Mouse (Mus musculus): ENCODE results near the gene Itga8. TPM values are rescaled to one million over a fixed set of nuclear protein-coding genes. Genes with fewer than 3 reads are reported as not detected.

Itga8 gene
- total RNA-seq (2014; fragmentation: Nextera tagmentation), result 8.3 TPM in 1 of 2 replicates, not detected in the other
- 0.09 and 1.1 TPM in 2 replicates for total RNA-seq (2017)

DNA sequence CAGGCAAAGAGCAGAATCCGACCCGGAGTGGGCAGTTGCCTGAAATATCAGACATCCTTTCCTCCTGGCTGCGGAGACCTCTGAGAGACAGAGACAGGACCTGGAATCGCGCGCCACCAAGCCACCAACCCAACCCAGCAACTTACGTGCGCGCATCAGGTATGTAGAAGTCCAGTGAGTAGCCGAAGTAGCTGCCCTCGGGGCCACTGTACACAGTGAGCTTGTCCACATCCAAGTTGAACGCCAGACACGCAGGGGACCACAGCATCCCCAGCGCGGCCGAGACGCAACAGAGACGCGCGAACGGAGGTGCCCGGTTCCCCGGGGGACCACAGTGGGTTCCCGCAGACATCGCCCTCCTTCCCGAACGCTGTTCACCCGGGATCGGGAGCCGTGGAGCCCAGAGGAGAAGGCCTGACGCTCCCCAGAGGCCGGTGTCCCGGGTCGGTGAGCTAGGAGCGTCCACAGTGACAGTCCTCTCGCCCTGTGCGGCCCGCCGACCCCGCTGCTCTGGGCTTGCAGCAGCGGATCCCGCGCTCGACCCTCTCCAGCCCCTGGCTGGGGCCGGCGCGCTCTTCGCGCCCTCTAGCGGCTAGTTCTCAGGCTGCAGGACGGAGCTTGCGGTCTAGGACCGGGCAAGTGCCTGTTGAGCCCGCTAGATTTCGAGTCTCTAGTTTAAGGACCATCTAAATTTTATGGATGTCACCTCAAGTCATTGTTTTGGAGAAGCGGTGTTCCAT lies at the start of gene Itga8:
Gene Itga8 (minus strand): TSS at position 492 of the 740 bp plus-strand sequence.
- ATAC-seq (replicated peaks; ENCODE audit: poor library complexity, severe bottlenecking), result peak; percentile 92

DNA sequence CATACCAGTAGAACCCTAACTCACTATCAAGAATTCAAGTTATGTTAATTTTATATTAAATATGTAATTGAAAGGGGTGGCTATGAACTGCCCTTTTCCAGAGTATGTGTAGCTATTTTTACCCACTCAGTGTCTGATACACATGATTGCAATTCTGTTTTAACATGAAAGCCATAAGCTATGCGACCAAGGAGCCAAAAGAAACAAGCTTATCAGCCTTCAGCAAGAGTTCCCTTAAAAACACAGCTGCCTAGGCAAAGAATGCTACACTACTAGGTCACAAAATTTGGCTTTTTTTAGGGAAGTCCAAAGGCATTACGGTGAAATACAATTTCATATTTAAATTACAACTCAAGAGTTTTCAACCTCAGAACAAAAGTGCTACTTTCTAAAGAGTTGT lies 47.2 kb upstream of the Itga8 start:
- ATAC-seq (replicated peaks; ENCODE audit: poor library complexity, severe bottlenecking), result no peak

DNA sequence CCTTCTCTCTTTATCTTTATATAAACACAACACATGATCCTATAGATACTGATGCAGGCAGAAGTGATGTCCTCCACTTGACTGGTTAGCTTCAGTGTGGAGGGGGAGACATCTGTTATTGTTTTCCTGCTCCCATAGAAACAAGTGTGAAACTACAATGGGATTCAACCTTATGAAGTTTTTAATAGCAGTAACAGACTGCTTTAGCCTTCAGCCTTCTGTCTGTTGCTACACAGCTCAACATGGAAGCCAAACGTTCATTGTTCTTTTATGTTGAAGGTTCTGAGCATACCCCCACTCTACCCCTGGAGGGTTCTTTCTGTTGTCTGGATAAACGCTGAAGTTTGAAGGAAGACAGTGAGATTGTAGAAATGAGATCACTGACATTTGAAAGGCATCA lies 30.2 kb upstream of the Itga8 start:
- ATAC-seq (replicated peaks; ENCODE audit: poor library complexity, severe bottlenecking), result no peak

DNA sequence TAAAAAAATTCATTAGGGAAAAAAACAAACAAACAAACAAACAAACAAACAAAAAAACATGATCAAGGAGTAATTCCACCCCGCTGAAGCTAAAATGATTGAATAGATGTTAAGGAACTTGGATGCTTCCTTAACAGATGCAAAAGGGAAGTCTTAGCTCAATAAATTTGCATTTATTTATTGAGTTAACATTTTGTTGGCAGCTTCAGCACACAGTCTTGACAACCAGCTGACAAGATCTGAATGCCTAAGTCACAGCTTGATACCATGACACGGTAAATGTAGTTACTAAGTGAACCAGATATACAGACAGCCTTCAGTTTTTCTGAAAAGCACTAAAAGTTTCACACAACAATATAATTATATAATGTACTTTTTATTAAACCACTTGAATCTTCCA lies 27.9 kb upstream of the Itga8 start:
- no peak for ATAC-seq (replicated peaks; ENCODE audit: poor library complexity, severe bottlenecking)

DNA sequence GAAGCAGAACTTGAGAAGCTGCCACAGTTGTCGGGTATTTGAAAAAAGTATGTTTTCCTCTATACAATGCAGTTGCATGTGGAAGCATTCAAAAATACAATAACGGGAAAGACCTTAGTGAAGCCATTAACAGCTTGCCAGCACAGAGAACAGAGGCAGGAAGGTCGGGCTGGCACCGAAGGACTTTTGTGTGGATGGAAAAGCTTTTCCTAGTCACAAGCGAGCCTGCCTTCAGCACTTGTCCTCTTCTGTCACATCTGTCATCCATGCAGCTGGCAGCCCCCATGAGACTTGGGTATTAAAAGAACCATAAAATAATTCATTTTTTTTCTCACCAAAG lies 27.3 kb upstream of the Itga8 start:
- ATAC-seq (replicated peaks; ENCODE audit: poor library complexity, severe bottlenecking), result no peak

DNA sequence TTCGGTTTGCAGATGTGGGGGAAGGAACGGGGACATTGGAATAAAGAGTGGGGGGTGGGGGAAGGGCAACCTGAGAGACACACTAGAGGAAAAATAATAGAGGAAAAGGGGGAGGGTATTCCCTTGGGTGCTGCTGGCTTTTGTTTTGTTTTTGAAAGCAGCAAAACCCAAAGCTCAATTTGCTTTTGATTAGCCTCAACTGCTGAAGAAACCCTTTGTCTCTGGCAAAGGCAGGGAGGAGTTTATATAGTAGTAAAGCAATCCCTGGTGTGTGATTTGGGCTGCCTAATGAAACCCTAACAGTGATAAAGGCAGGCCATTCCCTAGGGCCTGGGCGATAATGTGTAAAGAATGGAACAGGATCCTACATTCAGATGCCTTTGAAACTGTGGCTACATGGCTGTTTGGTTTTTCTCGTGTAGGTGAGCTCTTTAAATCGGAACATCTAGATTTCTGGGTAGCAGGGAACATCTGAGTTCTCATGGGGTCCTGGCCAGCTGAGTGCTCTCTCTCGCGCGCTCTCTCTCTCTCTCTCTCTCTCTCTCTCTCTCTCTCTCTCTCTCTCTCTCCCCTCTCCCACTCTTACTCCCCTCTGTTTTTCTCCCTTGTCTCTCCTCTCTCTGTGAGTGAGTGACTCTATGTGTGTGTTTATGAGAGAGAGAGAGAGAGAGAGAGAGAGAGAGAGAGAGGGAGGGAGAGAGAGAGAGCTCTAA lies 26.8 kb upstream of the Itga8 start:
- ATAC-seq (replicated peaks; ENCODE audit: poor library complexity, severe bottlenecking), result no peak

DNA sequence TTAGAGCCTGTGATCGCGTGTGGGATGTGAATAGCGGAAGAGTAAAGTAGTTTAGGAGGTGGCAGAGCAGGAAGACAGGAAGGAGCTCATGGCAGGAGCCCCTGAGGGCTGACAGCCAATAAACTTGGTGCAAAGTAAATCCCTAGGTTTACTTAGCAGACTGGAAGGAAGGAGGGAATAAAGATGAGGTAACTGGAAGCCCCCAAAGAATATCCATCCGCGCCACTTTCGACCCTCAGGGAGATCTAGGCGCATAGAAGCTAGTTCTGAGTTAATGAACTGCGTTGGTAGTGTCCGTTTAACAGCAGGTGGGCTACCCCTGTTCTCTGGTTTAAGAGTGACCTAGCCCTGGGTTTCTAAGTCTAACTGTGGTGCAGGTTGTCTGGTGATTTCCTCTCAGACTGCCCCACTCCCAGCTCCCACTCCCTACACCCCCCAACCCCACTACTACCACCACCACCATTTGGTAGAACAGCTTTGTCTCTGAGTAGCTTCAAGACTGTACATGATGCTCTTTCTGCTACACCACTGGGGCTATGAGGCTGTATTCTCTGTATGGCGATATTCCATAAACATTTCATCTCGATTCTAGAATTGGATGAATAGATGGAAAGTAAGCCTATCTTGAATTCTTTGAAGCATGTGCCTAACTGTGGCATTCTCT lies 26.1 kb upstream of the Itga8 start:
- 0 out of 2 replicates have a peak, but pooled peaks have one; percentile 14 for ATAC-seq (replicated peaks; ENCODE audit: poor library complexity, severe bottlenecking)

DNA sequence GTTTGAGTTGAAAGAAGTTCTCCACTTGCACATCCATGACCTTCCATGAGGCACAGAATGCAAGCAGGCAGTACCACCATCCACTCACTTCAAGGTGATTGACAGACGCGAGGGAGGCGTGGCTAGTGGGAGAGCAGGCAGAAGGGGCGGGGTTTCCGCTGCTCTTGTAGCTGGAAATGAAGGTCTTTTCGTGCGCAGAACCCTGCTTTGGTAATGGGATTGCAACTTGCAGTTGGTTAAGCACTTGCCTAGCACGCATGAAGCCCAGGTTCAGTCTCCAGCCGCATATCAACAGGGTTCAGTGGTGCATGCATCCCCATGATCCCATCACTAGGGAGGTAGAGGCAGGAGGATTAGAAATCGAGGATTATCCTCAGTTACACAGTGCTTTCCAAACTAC lies 25.5 kb upstream of the Itga8 start:
- peak; percentile 96 for ATAC-seq (replicated peaks; ENCODE audit: poor library complexity, severe bottlenecking)

DNA sequence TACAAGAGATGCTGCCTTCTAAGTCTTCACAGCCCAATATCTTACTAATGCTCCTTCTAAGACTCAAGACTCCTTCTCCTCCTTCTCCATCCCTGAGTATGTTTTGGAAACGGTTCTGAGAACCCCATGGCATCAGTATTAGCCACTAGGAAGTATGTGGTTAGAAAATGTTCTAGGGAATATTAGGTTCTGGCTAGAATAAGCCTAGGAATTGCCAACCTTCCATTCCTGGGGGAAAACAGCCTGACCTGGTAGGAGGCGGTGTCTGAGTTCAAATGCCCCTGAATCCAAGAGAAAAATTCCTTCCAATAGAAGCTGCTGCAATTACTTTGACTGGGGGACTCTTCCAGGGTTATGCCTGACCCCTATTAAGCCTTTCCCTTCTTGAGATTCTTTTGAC lies 24.1 kb upstream of the Itga8 start:
- no peak for ATAC-seq (replicated peaks; ENCODE audit: poor library complexity, severe bottlenecking)

DNA sequence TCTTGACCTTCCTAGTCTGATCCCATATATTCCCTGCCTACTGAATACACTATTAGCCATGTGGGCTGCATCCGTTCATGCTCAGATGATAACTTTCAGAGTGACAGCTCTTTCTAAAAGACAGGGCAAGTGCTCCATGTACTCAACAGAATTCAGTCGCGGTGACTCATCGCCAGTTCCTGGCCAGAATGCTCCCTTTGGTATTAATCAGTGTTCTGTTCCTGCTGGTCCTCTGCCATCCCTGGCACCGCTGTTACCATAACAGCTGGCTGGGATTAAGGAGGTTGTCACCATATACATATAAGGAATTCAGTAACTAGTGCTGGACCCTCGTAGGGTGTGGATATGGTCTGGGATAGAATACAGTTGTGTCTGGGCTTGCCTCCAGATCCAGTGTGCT lies 23.7 kb upstream of the Itga8 start:
- no peak for ATAC-seq (replicated peaks; ENCODE audit: poor library complexity, severe bottlenecking)

DNA sequence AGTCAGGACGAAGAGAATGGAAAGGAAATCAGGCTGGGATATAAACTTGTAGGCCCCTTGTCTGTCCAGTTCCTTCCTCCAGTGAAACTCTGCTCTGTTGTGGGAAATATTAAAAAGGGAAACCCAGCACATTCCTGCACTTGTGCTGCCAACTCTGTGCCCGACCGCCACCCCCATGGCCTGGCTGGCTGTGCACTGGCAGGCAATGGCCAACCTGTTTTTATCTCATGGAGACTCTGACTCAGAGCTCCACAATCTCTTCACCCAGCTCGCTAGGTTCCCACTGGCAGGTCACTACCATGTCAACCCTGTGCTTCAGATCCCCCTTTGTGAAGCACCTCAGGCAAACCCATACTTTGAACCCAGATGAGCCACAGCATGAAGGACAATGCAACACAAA lies 19.2 kb upstream of the Itga8 start:
- ATAC-seq (replicated peaks; ENCODE audit: poor library complexity, severe bottlenecking), result no peak

DNA sequence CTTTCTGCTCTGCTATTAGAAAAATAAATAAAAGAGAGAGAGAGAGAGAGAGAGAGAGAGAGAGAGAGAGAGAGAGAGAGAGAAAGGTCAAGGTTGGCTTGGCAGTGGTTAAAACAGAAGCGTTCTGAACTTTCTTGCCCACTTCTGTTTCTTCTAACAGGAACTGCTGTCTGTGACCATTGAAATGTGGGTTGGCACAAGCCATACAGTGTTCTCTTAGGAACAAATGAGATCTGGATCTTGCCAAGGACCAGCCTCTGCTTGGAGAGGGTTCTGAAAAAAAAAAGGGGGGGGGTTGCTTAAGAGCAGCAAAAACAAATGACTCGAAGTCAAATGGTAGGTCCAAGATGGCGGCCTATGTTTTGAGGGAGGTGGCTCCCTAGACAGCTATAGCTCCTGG lies 17.0 kb upstream of the Itga8 start:
- ATAC-seq (replicated peaks; ENCODE audit: poor library complexity, severe bottlenecking), result peak; percentile 16; the same call in 1 of the 2 replicates

DNA sequence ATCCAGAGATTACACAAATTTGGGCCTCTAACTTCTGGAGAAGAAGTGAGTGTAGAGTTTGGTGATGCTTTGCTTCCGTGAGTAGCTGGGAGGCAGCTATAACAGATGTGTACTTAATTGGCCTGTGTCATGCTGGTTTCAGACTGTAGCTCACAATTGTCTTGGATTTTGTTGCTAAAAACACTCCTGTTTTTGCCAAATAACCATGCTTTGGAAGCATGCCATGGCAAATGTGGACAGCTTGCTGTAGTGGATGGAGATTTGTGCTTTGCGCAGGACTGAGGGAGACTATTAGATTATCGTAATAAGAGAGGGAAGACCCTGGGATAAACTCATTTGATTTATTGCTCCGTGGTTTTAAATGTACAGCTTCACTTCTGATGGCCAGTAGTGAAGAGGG lies 16.3 kb upstream of the Itga8 start:
- ATAC-seq (replicated peaks; ENCODE audit: poor library complexity, severe bottlenecking), result no peak

DNA sequence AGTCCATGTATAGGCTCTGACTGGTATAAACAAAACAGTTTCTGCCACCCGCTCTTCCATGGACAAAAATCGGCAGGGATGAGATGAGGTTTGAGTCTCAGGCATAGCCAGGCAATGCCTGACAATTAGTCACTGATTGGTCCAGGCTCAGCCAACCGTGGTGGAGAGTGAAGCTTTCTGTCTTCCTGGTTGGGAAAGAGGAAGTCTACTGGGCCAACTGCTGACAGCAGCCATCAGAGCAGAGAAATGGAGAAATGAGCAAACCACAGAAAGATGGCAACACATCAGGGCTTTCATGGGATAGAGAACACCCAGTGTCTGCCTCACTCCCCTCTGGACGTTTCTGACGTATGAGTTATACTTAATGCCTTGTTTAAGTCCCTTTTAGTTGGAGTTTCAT lies 15.6 kb upstream of the Itga8 start:
- peak; percentile 98 for ATAC-seq (replicated peaks; ENCODE audit: poor library complexity, severe bottlenecking)

DNA sequence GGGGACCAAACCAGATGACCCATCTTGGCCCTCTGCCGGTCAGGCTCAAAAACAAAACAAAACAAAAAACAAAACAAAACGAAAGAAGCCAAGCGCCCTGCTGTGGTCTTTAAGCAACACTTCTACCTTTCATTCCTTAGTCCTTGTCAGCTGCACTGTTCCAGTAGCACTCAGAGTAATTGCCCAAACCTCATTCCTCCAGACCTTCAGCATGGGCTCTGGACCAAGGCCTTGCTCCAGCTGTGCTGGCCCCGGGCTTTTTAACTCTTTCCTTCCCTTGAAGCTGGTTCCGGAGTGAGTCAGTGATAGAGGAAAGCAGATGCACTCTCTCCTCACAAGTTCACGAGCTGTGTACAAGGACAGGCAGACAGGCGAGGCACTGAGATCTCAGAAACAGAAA lies 14.6 kb upstream of the Itga8 start:
- no peak for ATAC-seq (replicated peaks; ENCODE audit: poor library complexity, severe bottlenecking)

DNA sequence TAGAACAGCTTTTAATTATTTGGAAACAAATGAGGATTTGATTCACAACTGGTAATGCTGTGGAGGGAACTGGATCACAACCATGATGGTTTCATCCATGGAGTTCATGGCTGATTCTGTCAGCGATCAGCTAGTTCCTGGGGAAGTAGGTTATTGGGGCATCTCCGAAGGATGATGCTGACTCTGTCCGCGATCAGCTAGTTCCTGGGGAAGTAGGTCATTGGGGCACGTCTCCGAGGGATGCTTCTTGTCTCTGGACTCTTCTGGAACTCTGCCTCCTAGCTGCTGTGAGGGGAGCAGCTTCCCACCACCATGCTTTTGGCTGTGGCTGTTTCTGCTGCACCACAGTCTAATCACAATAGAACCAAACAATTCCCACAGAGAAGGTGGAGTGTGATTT lies 12.3 kb upstream of the Itga8 start:
- peak; percentile 47 for ATAC-seq (replicated peaks; ENCODE audit: poor library complexity, severe bottlenecking)

DNA sequence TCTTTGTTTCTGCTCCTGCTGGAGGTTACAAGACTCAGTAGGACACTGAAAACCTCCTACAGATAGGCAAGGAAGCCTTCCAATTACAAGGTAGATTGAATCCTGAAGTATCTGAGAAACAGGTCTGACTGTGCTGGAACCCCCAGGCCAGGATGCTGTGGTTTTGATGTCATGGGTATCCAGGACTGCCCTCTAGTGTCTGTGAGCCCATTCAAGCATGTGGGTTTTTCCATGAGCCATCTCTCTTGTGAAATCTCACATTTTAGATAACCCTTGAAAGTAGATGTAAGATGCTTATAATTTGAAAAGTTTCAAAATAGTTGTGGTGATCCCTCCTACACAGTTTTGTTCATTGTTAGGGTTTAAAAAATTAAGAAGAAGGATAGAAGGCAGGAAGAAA lies 6.7 kb upstream of the Itga8 start:
- peak; percentile 84 for ATAC-seq (replicated peaks; ENCODE audit: poor library complexity, severe bottlenecking)

DNA sequence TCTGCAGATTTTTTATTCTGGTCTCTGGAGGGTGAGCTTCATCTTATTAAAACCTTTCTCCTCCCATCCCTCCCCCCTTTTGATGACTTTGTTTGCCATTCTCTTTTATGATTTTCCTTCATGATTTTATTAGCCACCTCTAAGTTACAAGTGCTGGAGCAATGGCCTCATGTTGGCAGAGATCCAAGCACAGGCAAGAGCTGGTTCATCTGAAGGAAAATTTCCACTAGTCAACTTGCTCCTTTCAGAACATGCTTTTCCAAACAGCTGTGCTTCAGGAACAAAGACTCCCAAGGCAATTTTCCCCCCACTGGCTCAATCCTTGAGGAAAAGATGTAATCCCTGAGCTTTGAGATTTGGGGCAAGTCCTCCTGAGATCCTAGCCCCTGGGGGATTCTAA lies 5.6 kb upstream of the Itga8 start:
- ATAC-seq (replicated peaks; ENCODE audit: poor library complexity, severe bottlenecking), result no peak

DNA sequence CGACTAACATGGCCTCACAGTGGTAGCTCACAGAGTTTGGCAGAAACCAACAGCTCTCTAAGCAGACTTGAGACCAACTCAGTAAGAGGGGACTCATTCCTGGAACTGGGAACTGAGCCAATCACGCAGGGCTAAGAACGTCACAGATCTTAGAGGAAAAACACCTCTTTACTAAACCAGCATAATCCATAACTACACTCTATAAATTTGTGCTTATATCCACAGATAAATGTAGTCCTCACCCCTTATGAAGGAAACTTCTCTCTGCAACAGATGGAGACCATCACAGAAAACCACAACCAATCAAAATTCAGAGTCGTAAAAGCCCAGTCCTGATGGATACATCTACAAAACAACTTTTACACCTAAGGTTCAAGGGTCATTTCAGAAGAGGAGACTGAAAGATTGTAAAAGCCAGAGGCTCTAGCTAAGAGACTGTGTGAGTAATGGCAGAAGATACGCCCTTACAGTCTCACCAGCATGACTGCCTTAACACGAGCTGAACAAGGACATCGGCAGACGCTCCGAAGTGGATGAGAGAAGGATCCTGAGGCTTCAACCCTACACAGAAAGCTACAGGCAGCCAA lies 3.4 kb upstream of the Itga8 start:
- no peak for ATAC-seq (replicated peaks; ENCODE audit: poor library complexity, severe bottlenecking)

DNA sequence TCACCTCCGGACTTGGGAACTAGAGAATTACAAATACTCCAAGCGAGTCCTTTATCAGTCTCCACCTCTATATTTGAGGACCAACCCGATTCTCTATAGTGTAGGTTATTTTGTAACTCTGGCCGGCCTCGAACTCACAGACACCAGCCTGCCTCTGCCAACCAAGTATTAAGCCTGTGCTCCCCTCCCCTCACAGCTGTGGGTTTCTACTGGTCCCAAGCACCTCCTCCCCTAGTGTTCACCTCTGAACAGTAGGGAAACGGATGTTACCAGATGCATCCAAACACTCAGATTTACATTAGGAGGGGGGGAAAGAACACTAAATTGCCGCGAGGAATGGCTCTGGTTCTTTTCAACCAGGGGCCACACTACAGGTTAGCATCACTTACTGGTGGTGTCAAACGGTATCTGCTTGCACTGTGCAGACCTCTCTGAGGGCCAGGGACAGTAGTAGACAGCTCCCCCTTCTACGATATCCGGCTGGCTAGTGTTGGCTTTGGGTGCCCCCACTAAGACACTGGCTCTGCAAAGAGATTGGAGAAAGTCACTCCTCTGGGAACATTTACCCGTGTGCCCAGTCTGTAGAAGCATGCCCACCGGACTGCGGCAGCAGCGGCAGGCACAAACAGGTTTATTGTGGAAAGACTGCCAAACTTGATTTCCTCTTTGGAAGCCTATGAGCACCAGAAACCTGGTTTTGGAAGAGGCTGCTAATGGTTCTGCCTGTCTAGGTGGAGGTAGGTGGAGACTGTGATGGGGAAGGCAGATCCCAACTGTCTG lies 1.1 kb downstream of the Itga8 start:
- ATAC-seq (replicated peaks; ENCODE audit: poor library complexity, severe bottlenecking), result no peak
